ENCODE assay signal across 13 mouse cellular contexts in the genomic region with DNA sequence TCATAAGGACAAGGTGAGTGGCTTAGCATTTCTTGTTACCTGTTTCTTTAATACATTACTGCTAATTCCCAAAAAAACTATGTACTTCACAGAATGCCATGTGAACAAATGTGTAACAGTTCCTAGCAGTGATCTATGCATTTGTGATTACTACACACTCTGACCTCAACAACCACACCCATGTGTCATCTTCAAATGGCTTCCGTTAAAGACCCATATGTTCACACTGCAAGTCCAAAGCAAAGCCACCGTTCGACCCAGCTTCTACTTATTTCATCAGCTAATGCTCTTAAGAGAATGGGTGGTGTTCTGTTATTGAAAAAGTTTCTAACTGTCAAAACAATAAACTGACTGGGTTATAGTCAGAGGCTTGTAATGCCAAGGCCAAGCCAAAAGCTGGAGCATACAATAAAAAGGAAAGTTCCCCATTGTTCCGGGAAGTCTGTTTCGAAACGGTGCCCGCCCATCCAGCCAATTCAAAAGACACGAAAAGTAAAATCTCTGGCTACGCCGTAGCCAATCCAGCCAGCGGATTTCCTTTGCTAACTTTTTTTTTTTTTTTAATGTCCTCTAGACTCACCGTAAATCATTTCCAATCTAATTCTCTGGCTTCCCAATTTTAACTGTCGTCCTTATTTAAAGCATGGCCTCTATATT.
A peak's percentile ranks its signal among the peaks of the same experiment; 100 is the strongest.
DNase-seq lines count a peak whose midpoint lies in the region; ATAC-seq and TF ChIP-seq lines count a peak whose summit lies in the region.
"Had no signal": no experiment of that assay in that cellular context is flagged by ENCODE, and none has a peak within 500 bp of the region (broad histone marks: within the 10 kb centered on the region; RNA-seq: fewer than 3 reads in every experiment).

No protein-coding gene starts in this region.

- TF ChIP-seq CTCF in bone marrow, adult 2 months (IDR thresholded peaks at IDR 0.05; ENCODE audit: control insufficient read depth, insufficient read depth, low read length) = no peak
- TF ChIP-seq CTCF in kidney, adult 2 months (conservative IDR thresholded peaks at IDR 0.05; ENCODE audit: insufficient read depth, insufficient read length, low read depth, low read length) = no peak

- H3K79me2 ChIP-seq in macrophage (ENCODE audit: inconsistent target) = no peaks in the 10 kb centered on the region

- ATAC-seq in heart, embryonic 11.5 days (replicated peaks; ENCODE audit: insufficient number of reproducible peaks, low FRiP score, low TSS enrichment) = no peak
- ATAC-seq: forebrain, embryonic 15.5 days had no signal

- WGBS in heart, embryonic 11.5 days (ENCODE audit: insufficient replicate concordance) = 91% methylated on average over 13 of the region's 13 CpGs
- WGBS in bone marrow, adult 2 months = 24% methylated on average over 13 of the region's 13 CpGs
- 54% methylated on average over 13 of the region's 13 CpGs for WGBS in kidney, adult 2 months
- WGBS in macrophage (ENCODE audit: missing documents) = 38% methylated on average over 13 of the region's 13 CpGs

- H3K27me3 ChIP-seq in heart, embryonic 11.5 days (ENCODE audit: control insufficient read depth, insufficient read depth, low read length) = no peaks in the 10 kb centered on the region
- H3K27me3 ChIP-seq in kidney, adult 2 months (replicated peaks; ENCODE audit: control insufficient read depth, insufficient read depth, low read length) = no peaks in the 10 kb centered on the region
- H3K27me3 ChIP-seq: embryonic facial prominence, embryonic 12.5 days; forebrain, embryonic 15.5 days; neural tube, embryonic 12.5 days had no signal

- DNase-seq in heart, adult 8-10 months (ENCODE audit: low spot score) = peak; percentile 57
- peak; percentile 69 for DNase-seq in kidney, adult 2 months
- DNase-seq in retina, postnatal 1 day = no peak
- no peak for DNase-seq in layer of hippocampus, adult 9-10 months (ENCODE audit: low spot score)
- DNase-seq: cerebellum, adult 11-12 months; right cerebral cortex, postnatal 4 days had no signal

- no peak overlapping the region for H3K9ac ChIP-seq in heart, embryonic 11.5 days (ENCODE audit: low read depth, low read length)
- H3K9ac ChIP-seq: embryonic facial prominence, embryonic 12.5 days; forebrain, embryonic 15.5 days; limb, embryonic 13.5 days; neural tube, embryonic 12.5 days had no signal

- H3K4me3 ChIP-seq in heart, embryonic 11.5 days (ENCODE audit: low read depth, low read length) = no peak overlapping the region
- no peak overlapping the region for H3K4me3 ChIP-seq in bone marrow, adult 2 months (replicated peaks; ENCODE audit: control insufficient read depth, low read depth, low read length)
- no peak overlapping the region for H3K4me3 ChIP-seq in kidney, adult 2 months (ENCODE audit: insufficient read depth, low read depth, low read length)
- H3K4me3 ChIP-seq in macrophage (ENCODE audit: inconsistent target) = no peak overlapping the region
- H3K4me3 ChIP-seq: embryonic facial prominence, embryonic 12.5 days; forebrain, embryonic 15.5 days; limb, embryonic 13.5 days; neural tube, embryonic 12.5 days had no signal

- peaks cover 11% of the 10 kb centered on the region for H3K4me1 ChIP-seq in heart, embryonic 11.5 days (ENCODE audit: control insufficient read depth, insufficient read depth, low read length)
- peaks cover 1% of the 10 kb centered on the region; the same call in 1 of the 2 replicates for H3K4me1 ChIP-seq in bone marrow, adult 2 months (ENCODE audit: control insufficient read depth, insufficient read depth, low read length)
- H3K4me1 ChIP-seq in kidney, adult 2 months (ENCODE audit: control insufficient read depth, insufficient read depth, low read length) = no peaks in the 10 kb centered on the region

- H3K4me2 ChIP-seq in heart, embryonic 11.5 days = no peak overlapping the region
- H3K4me2 ChIP-seq: embryonic facial prominence, embryonic 12.5 days; forebrain, embryonic 15.5 days; limb, embryonic 13.5 days; neural tube, embryonic 12.5 days had no signal

- no peaks in the 10 kb centered on the region for H3K36me3 ChIP-seq in heart, embryonic 11.5 days (ENCODE audit: control insufficient read depth, insufficient read depth, low read length)
- H3K36me3 ChIP-seq in kidney, adult 2 months (ENCODE audit: control insufficient read depth, insufficient read depth, low read length) = no peaks in the 10 kb centered on the region
- H3K36me3 ChIP-seq in macrophage (ENCODE audit: inconsistent target) = no peaks in the 10 kb centered on the region
- H3K36me3 ChIP-seq: embryonic facial prominence, embryonic 12.5 days; forebrain, embryonic 15.5 days; limb, embryonic 13.5 days; neural tube, embryonic 12.5 days had no signal

- TF ChIP-seq POLR2A in bone marrow, adult 2 months (IDR thresholded peaks at IDR 0.05; ENCODE audit: borderline replicate concordance, control insufficient read depth, low read depth, low read length) = no peak
- TF ChIP-seq POLR2A in kidney, adult 2 months (IDR thresholded peaks at IDR 0.05; ENCODE audit: low read depth, low read length) = no peak

- no peak overlapping the region for H3K27ac ChIP-seq in heart, embryonic 11.5 days (ENCODE audit: low read depth, low read length)
- 0 out of 2 replicates have a peak overlapping the region, but pooled peaks have one; percentile 42 for H3K27ac ChIP-seq in bone marrow, adult 2 months (ENCODE audit: control insufficient read depth, insufficient read depth, low read depth, low read length, poor library complexity)
- no peak overlapping the region for H3K27ac ChIP-seq in kidney, adult 2 months (ENCODE audit: insufficient read depth, low read depth, low read length)
- peak overlapping the region; percentile 19; the same call in 1 of the 2 replicates for H3K27ac ChIP-seq in macrophage
- H3K27ac ChIP-seq: embryonic facial prominence, embryonic 12.5 days; forebrain, embryonic 15.5 days; limb, embryonic 13.5 days; neural tube, embryonic 12.5 days had no signal

- no peaks in the 10 kb centered on the region for H3K9me3 ChIP-seq in heart, embryonic 11.5 days (replicated peaks; ENCODE audit: control insufficient read depth, low read length)
- H3K9me3 ChIP-seq: embryonic facial prominence, embryonic 12.5 days; forebrain, embryonic 15.5 days; limb, embryonic 13.5 days; neural tube, embryonic 12.5 days had no signal

Comparison
In these comparisons a context has a peak if more than half of its experiments do, and no peak if none do; other contexts are left out.
1. DNase-seq: peak in heart, adult 8-10 months (single experiment) and kidney, adult 2 months (single experiment); none in retina, postnatal 1 day (single experiment) and layer of hippocampus, adult 9-10 months (single experiment).
2. H3K27ac ChIP-seq: peak in bone marrow, adult 2 months (single experiment) and macrophage (single experiment); none in heart, embryonic 11.5 days (single experiment) and kidney, adult 2 months (single experiment).